Mouse (Mus musculus) mouse embryonic stem cell (cell line): ENCODE measurements around the gene Gnptab.
"Not testable (repeated sequence)": the region's sequence is repeated elsewhere in the genome, so short reads cannot be mapped to it uniquely, and the experiment has no call there.

ENCODE experiments used
- in situ Hi-C, 2 experiments: fragments of 300-500 bp; cut with MboI; formaldehyde crosslinking; loops; 1 replicate in 1 of 2; 3 replicates in 1 of 2; pipeline ENCODE4 v1.14.3; 2019 to 2020; ENCODE audit warnings: low sequenced_read_pairs in 2 of 2, low pct_unique_long_range_greater_than_20kb in 1 of 2, mixed read lengths in 1 of 2; ENCODE audit not compliant: unreplicated experiment in 1 of 2

Gnptab gene

DNA sequence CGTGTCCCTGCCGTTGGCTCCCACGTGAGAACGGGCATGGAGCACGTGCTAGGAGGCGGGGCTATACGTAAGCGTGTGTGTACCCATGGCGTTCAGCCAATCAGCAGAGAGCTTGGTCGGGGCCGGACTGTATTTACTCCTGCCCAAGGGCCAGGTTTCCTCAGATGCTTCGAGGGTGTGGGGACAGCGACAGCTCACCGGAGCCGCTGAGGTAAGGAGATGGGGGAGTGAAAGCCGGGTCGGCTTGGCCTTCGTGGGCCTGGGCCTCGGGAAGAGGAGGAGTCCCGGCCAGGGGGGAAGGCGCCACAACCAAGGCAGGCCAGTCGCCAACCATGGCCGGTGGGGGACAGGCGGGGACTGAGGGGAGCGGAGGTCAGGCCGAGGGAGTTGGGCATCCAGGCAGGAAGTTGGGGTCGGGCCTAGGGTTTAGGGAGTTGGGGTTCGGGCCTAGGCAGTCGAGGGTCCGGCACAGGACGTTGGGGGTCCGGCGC lies 80.6 kb downstream of the Gnptab start, which contains the start of gene Sycp3:
Gene Sycp3, plus strand, starts transcription at position 68 of the 491 bp plus-strand sequence.
- in situ Hi-C loops, result no loop called here

GRCm38 (mm10) chr10:88460122-88460820 lies 81.3 kb downstream of the Gnptab start:
- in situ Hi-C loops, result no loop called here

DNA sequence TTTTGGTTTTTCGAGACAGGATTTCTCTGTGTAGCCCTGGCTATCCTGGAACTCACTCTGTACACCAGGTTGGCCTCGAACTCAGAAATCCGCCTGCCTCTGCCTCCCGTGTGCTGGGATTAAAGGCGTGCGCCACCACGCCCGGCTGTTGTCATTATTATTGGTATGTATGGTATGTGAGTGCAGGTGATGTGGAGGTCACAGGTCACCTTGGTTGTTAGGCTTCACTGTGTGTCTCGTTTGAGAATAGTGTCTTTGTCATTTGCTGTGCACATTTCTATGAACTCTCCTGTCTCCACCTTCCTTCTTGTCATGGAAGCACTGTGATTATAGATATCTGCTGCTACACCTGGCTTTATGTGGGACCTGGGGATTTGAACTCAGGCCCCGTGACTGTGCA lies 103.9 kb downstream of the Gnptab start:
- in situ Hi-C loops, result not testable (repeated sequence)

GRCm38 (mm10) chr10:88488629-88489028 lies 109.7 kb downstream of the Gnptab start:
- in situ Hi-C loops, result no loop called here

DNA sequence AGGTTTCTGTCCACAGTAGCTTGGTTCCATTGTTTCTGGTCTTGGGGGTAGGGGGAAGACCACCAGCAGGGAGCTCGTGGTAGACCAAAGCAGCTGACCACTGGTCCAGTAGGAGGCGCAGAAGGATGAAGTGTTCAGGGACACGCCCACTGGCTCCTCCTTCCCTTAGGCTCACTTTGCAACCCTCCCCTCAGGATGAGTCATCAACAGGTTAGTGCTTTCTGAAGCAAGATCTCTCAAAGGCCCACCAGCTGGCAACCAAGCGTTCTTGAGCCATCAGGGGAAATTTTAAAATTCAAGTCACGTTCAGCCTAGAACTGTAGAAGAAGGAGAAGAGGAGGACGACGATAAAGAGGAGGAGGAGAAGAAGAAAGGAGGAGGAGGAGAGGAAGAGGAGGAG lies 112.7 kb downstream of the Gnptab start:
- in situ Hi-C loops, result no loop called here

DNA sequence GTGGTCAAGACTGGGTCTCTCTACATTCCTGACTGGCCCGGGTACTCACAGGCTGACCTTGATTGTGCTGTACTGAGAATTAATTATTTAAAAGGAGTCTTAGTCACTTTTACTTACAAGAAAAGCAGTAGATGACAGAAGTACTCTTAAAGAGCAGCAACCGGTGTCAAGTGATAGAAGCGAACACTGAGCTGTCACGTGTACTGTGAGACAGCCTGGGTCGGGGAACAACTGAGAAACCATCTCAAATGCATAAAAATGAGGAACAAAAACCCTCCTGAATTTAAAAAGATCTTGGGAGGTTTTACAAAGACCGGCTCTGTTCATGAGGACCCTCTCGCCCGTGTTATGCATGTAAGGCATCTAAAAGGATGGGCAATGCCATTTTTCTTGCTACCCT lies 113.7 kb downstream of the Gnptab start:
- in situ Hi-C loops, result no loop called here

GRCm38 (mm10) chr10:88494959-88495587 lies 116.1 kb downstream of the Gnptab start:
- in situ Hi-C loops, result no loop called here
